Mouse (Mus musculus): Measurements from ENCODE around the gene Olfr530. TPM values are rescaled to one million over a fixed set of nuclear protein-coding genes. Genes with fewer than 3 reads are reported as not detected.

Olfr530 gene
- total RNA-seq (2014; rRNA removed) (not detected in 2 replicates), polyA plus RNA-seq (2015; fragmentation: Nextera tagmentation; extraction: Ambion mirVana) (not detected in 2 replicates)

- Histone ChIP-seq H3K9ac (replicated peaks; ENCODE audit: low read length) (no peak within 1 kb of the TSS), H3K9me3 (ENCODE audit: low read length) (no peaks in the 10 kb centered on the region), H3K36me3 (ENCODE audit: insufficient read depth, low read length) (no peaks in the 10 kb centered on the region), H3K27ac (no peak within 1 kb of the TSS), H3K4me3 (ENCODE audit: low read length) (no peak within 1 kb of the TSS), H3K4me1 (ENCODE audit: insufficient read depth, low read length) (no peaks in the 10 kb centered on the region), H3K27me3 (ENCODE audit: insufficient read depth, low read length) (no peaks in the 10 kb centered on the region), H3K4me2 (ENCODE audit: low read depth, low read length) (no peak within 1 kb of the TSS)
- 41% methylated on average over 1 of the region's 1 CpGs for WGBS
- DNase-seq (ENCODE audit: low spot score) (no peak), ATAC-seq (no peak)
- TF ChIP-seq CTCF (IDR thresholded peaks at IDR 0.05; ENCODE audit: low read depth), result no peak
These were observed at the start of gene Olfr530 for GRCm38 (mm10) chr7:140376231-140376630. TSS of gene Olfr530 (minus strand) at chr7:140376331.

GRCm38 (mm10) chr7:140421539-140421938, 45.4 kb upstream of the Olfr530 start, which contains the start of gene Olfr532:
TSS of gene Olfr532 (minus strand) at chr7:140421639.
- no peak for DNase-seq (ENCODE audit: low spot score)
- Histone ChIP-seq H3K9me3 (ENCODE audit: low read length) (no peaks in the 10 kb centered on the region), H3K4me1 (ENCODE audit: insufficient read depth, low read length) (no peaks in the 10 kb centered on the region), H3K36me3 (ENCODE audit: insufficient read depth, low read length) (no peaks in the 10 kb centered on the region), H3K9ac (replicated peaks; ENCODE audit: low read length) (no peak within 1 kb of the TSS), H3K27me3 (ENCODE audit: insufficient read depth, low read length) (no peaks in the 10 kb centered on the region), H3K4me2 (ENCODE audit: low read depth, low read length) (no peak within 1 kb of the TSS), H3K27ac (no peak within 1 kb of the TSS), H3K4me3 (ENCODE audit: low read length) (no peak within 1 kb of the TSS)
- no peak for TF ChIP-seq CTCF (IDR thresholded peaks at IDR 0.05; ENCODE audit: low read depth)
- ATAC-seq, result no peak
- 87% methylated on average over 1 of the region's 1 CpGs for WGBS

- H3K9ac ChIP-seq (replicated peaks; ENCODE audit: low read length), result no peak within 1 kb of the TSS
- no peak for TF ChIP-seq CTCF (IDR thresholded peaks at IDR 0.05; ENCODE audit: low read depth)
- WGBS, result 87% methylated on average over 1 of the region's 1 CpGs
- H3K4me3 ChIP-seq (ENCODE audit: low read length), result no peak within 1 kb of the TSS
- no peak within 1 kb of the TSS for H3K27ac ChIP-seq
- no peaks in the 10 kb centered on the region for H3K27me3 ChIP-seq (ENCODE audit: insufficient read depth, low read length)
- no peaks in the 10 kb centered on the region for H3K36me3 ChIP-seq (ENCODE audit: insufficient read depth, low read length)
- DNase-seq (ENCODE audit: low spot score), result no peak
- no peaks in the 10 kb centered on the region for H3K4me1 ChIP-seq (ENCODE audit: insufficient read depth, low read length)
- H3K9me3 ChIP-seq (ENCODE audit: low read length), result no peaks in the 10 kb centered on the region
- no peak within 1 kb of the TSS for H3K4me2 ChIP-seq (ENCODE audit: low read depth, low read length)
- ATAC-seq, result no peak
These were observed 26.7 kb upstream of the Olfr530 start, which contains the start of gene Olfr531 for GRCm38 (mm10) chr7:140402818-140403217. TSS of gene Olfr531 (minus strand) at chr7:140402918.

GRCm38 (mm10) chr7:140376911-140377310, 780 bp upstream of the Olfr530 start:
- Histone ChIP-seq H3K36me3 (ENCODE audit: insufficient read depth, low read length) (no peaks in the 10 kb centered on the region), H3K4me2 (ENCODE audit: low read depth, low read length) (no peak overlapping the region), H3K9me3 (ENCODE audit: low read length) (no peaks in the 10 kb centered on the region), H3K27ac (no peak overlapping the region), H3K27me3 (ENCODE audit: insufficient read depth, low read length) (no peaks in the 10 kb centered on the region), H3K9ac (replicated peaks; ENCODE audit: low read length) (no peak overlapping the region), H3K4me3 (ENCODE audit: low read length) (no peak overlapping the region), H3K4me1 (ENCODE audit: insufficient read depth, low read length) (no peaks in the 10 kb centered on the region)
- DNase-seq (ENCODE audit: low spot score) (no peak), ATAC-seq (no peak)
- 94% methylated on average over 2 of the region's 2 CpGs for WGBS
- TF ChIP-seq CTCF (IDR thresholded peaks at IDR 0.05; ENCODE audit: low read depth), result no peak

GRCm38 (mm10) chr7:140374300-140374699, 1.8 kb downstream of the Olfr530 start:
- DNase-seq (ENCODE audit: low spot score), result no peak
- Histone ChIP-seq H3K4me1 (ENCODE audit: insufficient read depth, low read length) (no peaks in the 10 kb centered on the region), H3K4me2 (ENCODE audit: low read depth, low read length) (no peak overlapping the region), H3K9ac (replicated peaks; ENCODE audit: low read length) (no peak overlapping the region), H3K36me3 (ENCODE audit: insufficient read depth, low read length) (no peaks in the 10 kb centered on the region), H3K27ac (no peak overlapping the region), H3K27me3 (ENCODE audit: insufficient read depth, low read length) (no peaks in the 10 kb centered on the region), H3K9me3 (ENCODE audit: low read length) (no peaks in the 10 kb centered on the region), H3K4me3 (ENCODE audit: low read length) (no peak overlapping the region)
- WGBS, result 86% methylated on average over 4 of the region's 4 CpGs
- ATAC-seq, result no peak
- TF ChIP-seq CTCF (IDR thresholded peaks at IDR 0.05; ENCODE audit: low read depth), result no peak

- Histone ChIP-seq H3K4me2 (ENCODE audit: low read depth, low read length) (no peak within 1 kb of the TSS), H3K27me3 (ENCODE audit: insufficient read depth, low read length) (no peaks in the 10 kb centered on the region), H3K4me3 (ENCODE audit: low read length) (no peak within 1 kb of the TSS), H3K4me1 (ENCODE audit: insufficient read depth, low read length) (no peaks in the 10 kb centered on the region), H3K36me3 (ENCODE audit: insufficient read depth, low read length) (no peaks in the 10 kb centered on the region), H3K9ac (replicated peaks; ENCODE audit: low read length) (no peak within 1 kb of the TSS), H3K27ac (no peak within 1 kb of the TSS), H3K9me3 (ENCODE audit: low read length) (no peaks in the 10 kb centered on the region)
- WGBS, result 68% methylated on average over 3 of the region's 3 CpGs
- DNase-seq (ENCODE audit: low spot score) (no peak), ATAC-seq (no peak)
- TF ChIP-seq CTCF (IDR thresholded peaks at IDR 0.05; ENCODE audit: low read depth), result no peak
These were observed 14.6 kb downstream of the Olfr530 start, which contains the start of gene Olfr60 for GRCm38 (mm10) chr7:140361571-140361970. TSS of gene Olfr60 (minus strand) at chr7:140361671.

- H3K9me3 ChIP-seq (ENCODE audit: low read length), result no peaks in the 10 kb centered on the region
- no peak within 1 kb of the TSS for H3K4me2 ChIP-seq (ENCODE audit: low read depth, low read length)
- ATAC-seq, result no peak
- H3K4me3 ChIP-seq (ENCODE audit: low read length), result no peak within 1 kb of the TSS
- no peaks in the 10 kb centered on the region for H3K4me1 ChIP-seq (ENCODE audit: insufficient read depth, low read length)
- no peaks in the 10 kb centered on the region for H3K36me3 ChIP-seq (ENCODE audit: insufficient read depth, low read length)
- H3K27ac ChIP-seq, result no peak within 1 kb of the TSS
- H3K27me3 ChIP-seq (ENCODE audit: insufficient read depth, low read length), result no peaks in the 10 kb centered on the region
- H3K9ac ChIP-seq (replicated peaks; ENCODE audit: low read length), result no peak within 1 kb of the TSS
- DNase-seq (ENCODE audit: low spot score), result no peak
- no peak for TF ChIP-seq CTCF (IDR thresholded peaks at IDR 0.05; ENCODE audit: low read depth)
- 77% methylated on average over 2 of the region's 2 CpGs for WGBS
These were observed 42.4 kb downstream of the Olfr530 start, which contains the start of gene Olfr527 for GRCm38 (mm10) chr7:140333717-140334116. TSS of gene Olfr527 (plus strand) at chr7:140334017.
